Mouse (Mus musculus): ENCODE measurements around the gene Sin3b. TPM values are rescaled to one million over a fixed set of nuclear protein-coding genes. Genes with fewer than 3 reads are reported as not detected.

Sin3b gene
- total RNA-seq, 2 experiments from 2014 or later, result 139 to 142 TPM

Small RNAs within 50 kb of the gene (microRNA-seq; reads per million reads assigned to microRNA genes)
- gene Gm26237, result 0 reads per million in 2 experiments

Other genes starting within 250 kb of the Sin3b start
- 10 to 100 TPM; 66.5 to 68.6 TPM for gene Cherp, start 248.1 kb upstream of the Sin3b start, total RNA-seq (2021)
- gene Slc35e1, start 230.7 kb upstream of the Sin3b start, total RNA-seq (2021), result 10 to 100 TPM; 52.8 to 53.4 TPM
- gene Med26, start 175.0 kb upstream of the Sin3b start, total RNA-seq (2021), result 10 to 100 TPM in 1 of 2 experiments, 1 to 10 TPM in 1; 9.5 to 10.4 TPM
- 100 to 1,000 TPM; 121 to 124 TPM for gene Smim7, start 152.2 kb upstream of the Sin3b start, total RNA-seq (2021)
- 100 to 1,000 TPM; 124 to 142 TPM for gene Tmem38a, start 151.2 kb upstream of the Sin3b start, total RNA-seq (2021)
- gene Nwd1, start 76.6 kb upstream of the Sin3b start, total RNA-seq (2021), result 10 to 100 TPM; 43.7 to 49.4 TPM
- gene F2rl3, start 38.6 kb downstream of the Sin3b start, total RNA-seq (2021), result under 1 TPM in 1 of 2 experiments, not detected in 1; 0.21 TPM